In the genomic region with DNA sequence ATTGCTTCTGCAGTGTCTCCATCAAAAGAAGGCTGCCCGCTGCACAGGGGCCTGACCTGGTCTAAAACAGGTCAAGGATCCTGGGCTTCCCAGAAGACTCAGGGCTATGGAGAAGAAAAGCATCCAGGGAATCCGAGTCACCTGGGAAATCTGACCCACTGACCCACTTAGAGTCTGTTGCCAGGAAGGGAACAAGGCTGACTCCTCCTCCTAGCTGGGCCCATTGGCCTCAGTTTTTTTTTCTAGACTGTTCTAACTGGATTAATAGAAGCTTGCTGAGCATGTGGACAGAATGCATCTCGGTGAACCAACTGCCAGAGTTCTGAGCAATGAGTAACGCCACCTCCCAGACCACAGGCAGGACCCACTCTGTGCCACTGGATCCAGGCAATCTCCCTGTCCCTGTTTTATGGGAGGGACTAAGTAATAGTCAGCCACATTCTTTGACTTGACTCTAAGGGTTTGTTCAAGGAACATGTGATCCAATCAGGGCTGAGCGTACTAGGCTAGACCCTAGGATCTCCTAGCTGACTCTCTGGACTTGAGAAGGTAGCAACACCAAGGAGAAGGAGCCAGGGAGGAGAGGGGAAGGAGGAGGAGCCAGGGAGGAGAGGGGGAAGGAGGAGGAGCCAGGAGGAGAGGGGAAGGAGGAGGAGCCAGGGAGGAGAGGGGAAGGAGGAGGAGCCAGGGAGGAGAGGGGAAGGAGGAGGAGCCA, we compare ENCODE assay signal across 12 mouse cellular contexts. TPM values are rescaled to one million over a fixed set of nuclear protein-coding genes. Genes with fewer than 3 reads are reported as not detected.
DNase-seq lines count a peak whose midpoint lies in the region; ATAC-seq and TF ChIP-seq lines count a peak whose summit lies in the region.
"Had no signal": no experiment of that assay in that cellular context is flagged by ENCODE, and none has a peak within 500 bp of the region (broad histone marks: within the 10 kb centered on the region; RNA-seq: fewer than 3 reads in every experiment).

No protein-coding gene starts in this region.

- H3K27ac ChIP-seq in liver, embryonic 13.5 days = no peak overlapping the region
- no peak overlapping the region for H3K27ac ChIP-seq in ES-E14 (ENCODE audit: insufficient read depth, low read depth, low read length, poor library complexity, severe bottlenecking)
- peak overlapping the region; percentile 30; the same call in 1 of the 2 replicates for H3K27ac ChIP-seq in stomach, postnatal 0 days (replicated peaks)
- H3K27ac ChIP-seq: hindbrain, embryonic 15.5 days had no signal

- H3K4me1 ChIP-seq in liver, embryonic 13.5 days (replicated peaks) = peaks cover 18% of the 10 kb centered on the region
- H3K4me1 ChIP-seq in ES-E14 (ENCODE audit: control insufficient read depth in 2 of 2, insufficient read depth in 2 of 2, low read length in 2 of 2, poor library complexity in 1 of 2) = peaks cover 0 to 15% of the 10 kb centered on the region in 2 experiments; a peak in 1 of 4 replicates
- H3K4me1 ChIP-seq in stomach, postnatal 0 days (replicated peaks; ENCODE audit: control insufficient read depth, insufficient read depth) = no peaks in the 10 kb centered on the region

- no peaks in the 10 kb centered on the region for H3K27me3 ChIP-seq in liver, embryonic 13.5 days
- no peaks in the 10 kb centered on the region for H3K27me3 ChIP-seq in stomach, postnatal 0 days (ENCODE audit: control insufficient read depth, insufficient read depth, low read length)
- H3K27me3 ChIP-seq: hindbrain, embryonic 15.5 days had no signal

- in situ Hi-C loops in ES-E14 (cut with MboI; ENCODE audit: low sequenced_read_pairs in 2 of 2, unreplicated experiment in 2 of 2) = no loop called here

- no peak for TF ChIP-seq EP300 in stomach, postnatal 0 days (optimal IDR thresholded peaks at IDR 0.05)

- no peak for DNase-seq in liver, embryonic 13.5 days
- no peak for DNase-seq in liver
- DNase-seq in ES-E14 (ENCODE audit: low read depth, low spot score) = peak; percentile 62
- DNase-seq in stomach, postnatal 0 days (ENCODE audit: low spot score) = no peak
- DNase-seq in adipocyte (ENCODE audit: low spot score) = no peak
- no peak for DNase-seq in right cerebral cortex, postnatal 14 days
- DNase-seq: cerebellum, adult 11-12 months; heart, adult 18-20 months had no signal

- H3K9me3 ChIP-seq in liver, embryonic 13.5 days (replicated peaks) = no peaks in the 10 kb centered on the region
- no peaks in the 10 kb centered on the region for H3K9me3 ChIP-seq in ES-E14 (ENCODE audit: control insufficient read depth, insufficient read depth, low read depth, low read length)
- H3K9me3 ChIP-seq in stomach, postnatal 0 days (ENCODE audit: control insufficient read depth, low read length) = no peaks in the 10 kb centered on the region
- H3K9me3 ChIP-seq: hindbrain, embryonic 15.5 days had no signal

- WGBS in liver, embryonic 13.5 days (ENCODE audit: insufficient replicate concordance) = 50% methylated on average over 5 of the region's 5 CpGs
- WGBS in stomach, postnatal 0 days = 63% methylated on average over 5 of the region's 5 CpGs

- no peak overlapping the region for H3K4me2 ChIP-seq in liver, embryonic 13.5 days
- no peak overlapping the region for H3K4me2 ChIP-seq in stomach, postnatal 0 days (replicated peaks; ENCODE audit: low read depth)
- H3K4me2 ChIP-seq: hindbrain, embryonic 15.5 days had no signal

- no peak for TF ChIP-seq CTCF in stomach, postnatal 0 days (IDR thresholded peaks at IDR 0.05; ENCODE audit: low read depth)

- peak; percentile 19; the same call in 1 of the 2 replicates for ATAC-seq in liver, embryonic 13.5 days (ENCODE audit: low read depth)
- peak; percentile 40 for ATAC-seq in granulocyte monocyte progenitor cell, adult 5-6 weeks (replicated peaks; ENCODE audit: poor library complexity, severe bottlenecking)
- ATAC-seq in stomach, postnatal 0 days (ENCODE audit: low FRiP score, low TSS enrichment) = peak; percentile 31; the same call in 1 of the 2 replicates
- ATAC-seq: forebrain, embryonic 14.5 days had no signal

- no peak overlapping the region for H3K4me3 ChIP-seq in liver, embryonic 13.5 days (replicated peaks)
- H3K4me3 ChIP-seq in ES-E14 (ENCODE audit: insufficient read depth in 1 of 2, low read depth in 1 of 2, low read length in 2 of 2, poor library complexity in 1 of 2, severe bottlenecking in 1 of 2) = no peak overlapping the region
- no peak overlapping the region for H3K4me3 ChIP-seq in stomach, postnatal 0 days (ENCODE audit: low read depth, low read length)
- H3K4me3 ChIP-seq: hindbrain, embryonic 15.5 days had no signal

- H3K36me3 ChIP-seq in liver, embryonic 13.5 days = no peaks in the 10 kb centered on the region
- H3K36me3 ChIP-seq in ES-E14 (ENCODE audit: control insufficient read depth, insufficient read depth, low read length, poor library complexity, severe bottlenecking) = no peaks in the 10 kb centered on the region
- no peaks in the 10 kb centered on the region for H3K36me3 ChIP-seq in stomach, postnatal 0 days (ENCODE audit: control insufficient read depth, insufficient read depth, low read length)
- H3K36me3 ChIP-seq: G1E; hindbrain, embryonic 15.5 days had no signal

- H3K9ac ChIP-seq in liver, embryonic 13.5 days = no peak overlapping the region
- no peak overlapping the region for H3K9ac ChIP-seq in ES-E14 (ENCODE audit: insufficient read depth, low read depth, low read length, poor library complexity, severe bottlenecking)
- H3K9ac ChIP-seq in stomach, postnatal 0 days (ENCODE audit: low read length) = no peak overlapping the region
- H3K9ac ChIP-seq: hindbrain, embryonic 15.5 days had no signal

TF ChIP-seq in ES-E14, 5 proteins besides CTCF, POLR2A, EP300 and RAD21:
- 0 out of 2 replicates have a peak, but pooled peaks have one; percentile 22 for TF ChIP-seq ZNF384 (IDR thresholded peaks at IDR 0.05; ENCODE audit: low read depth, low read length)
- TF ChIP-seq HCFC1 (IDR thresholded peaks at IDR 0.05; ENCODE audit: borderline replicate concordance, insufficient read depth, low read length) = no peak
- no peak for TF ChIP-seq CHD2 (IDR thresholded peaks at IDR 0.05; ENCODE audit: low read depth, low read length)
- TF ChIP-seq MAFK (IDR thresholded peaks at IDR 0.05; ENCODE audit: insufficient read depth, low read depth, low read length) = no peak

RNA-seq across cellular contexts. Expression of a gene that starts 21.4 kb away (rescaled TPM):
- polyA plus RNA-seq in liver, embryonic 13.5 days (2015; fragmentation: Nextera tagmentation; extraction: Ambion mirVana) = 0.32 and 0.41 TPM in 2 replicates
- 0.49 and 0.74 TPM in 2 replicates for total RNA-seq in ES-E14 (2012; rRNA removed)
- total RNA-seq in granulocyte monocyte progenitor cell, adult 5-6 weeks (2014; fragmentation: Nextera tagmentation) = not detected in 2 replicates
- 0.39 TPM in 1 of 2 replicates, not detected in the other for total RNA-seq in granulocyte monocyte progenitor cell, adult 5-6 weeks (2017)
- polyA plus RNA-seq in stomach, postnatal 0 days (2015; fragmentation: Nextera tagmentation; extraction: Ambion mirVana) = 4.9 and 6.0 TPM in 2 replicates
- polyA plus RNA-seq: G1E had no signal
